Mouse (Mus musculus) effector memory CD4-positive, alpha-beta T cell, adult 5 months (primary cell): Measurements from ENCODE around the gene Rpl32. TPM values are rescaled to one million over a fixed set of nuclear protein-coding genes. Genes with fewer than 3 reads are reported as not detected.

ENCODE experiments used
- polyA plus RNA-seq: library from polyadenylated mRNA; unstranded; fragments of 100-300 nt; shearing (Covaris generic); gene quantifications from one replicate; pipeline ENCODE4 v1.2.1, GENCODE M21; 2017

The Rpl32 gene
- polyA plus RNA-seq, result 3,175 TPM

DNA sequence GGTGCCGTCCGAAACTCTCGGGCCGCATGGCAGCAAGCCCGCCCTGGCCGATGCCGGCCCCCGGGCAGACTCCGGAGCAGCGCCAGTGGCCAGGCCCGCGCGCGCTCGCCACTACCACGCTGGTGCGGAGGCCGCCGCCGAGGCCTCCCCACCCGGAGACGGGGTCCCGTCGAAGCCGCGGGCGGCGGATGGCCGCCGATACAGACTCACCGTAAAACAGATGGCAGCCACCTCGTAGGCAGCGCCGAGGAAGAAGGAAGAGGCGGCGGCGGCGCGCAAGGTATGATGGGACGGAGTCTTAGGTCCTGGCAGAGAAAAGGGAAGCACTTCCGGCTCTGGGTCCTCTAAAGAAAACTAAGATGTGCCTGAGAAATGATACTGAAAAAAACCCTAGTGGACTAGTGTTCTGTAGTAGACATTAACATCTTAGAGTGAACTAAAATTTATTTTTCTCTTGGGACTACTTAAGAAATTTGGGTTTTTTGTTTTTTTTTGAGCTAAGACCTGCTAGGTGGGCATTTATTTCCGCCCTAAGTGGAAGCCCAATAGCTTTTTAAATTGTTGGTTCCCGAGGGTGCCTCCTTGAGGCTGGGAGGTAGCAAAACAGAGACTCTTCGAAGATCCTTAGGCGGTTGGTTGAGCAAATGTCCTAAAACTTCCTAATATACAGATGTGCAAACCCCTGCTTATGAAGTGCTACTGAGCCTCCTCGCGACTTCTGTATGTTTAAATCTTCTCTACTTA, at the start of gene Rpl32:
TSS of gene Rpl32 (minus strand) at position 260 of the 744 bp plus-strand sequence.

DNA sequence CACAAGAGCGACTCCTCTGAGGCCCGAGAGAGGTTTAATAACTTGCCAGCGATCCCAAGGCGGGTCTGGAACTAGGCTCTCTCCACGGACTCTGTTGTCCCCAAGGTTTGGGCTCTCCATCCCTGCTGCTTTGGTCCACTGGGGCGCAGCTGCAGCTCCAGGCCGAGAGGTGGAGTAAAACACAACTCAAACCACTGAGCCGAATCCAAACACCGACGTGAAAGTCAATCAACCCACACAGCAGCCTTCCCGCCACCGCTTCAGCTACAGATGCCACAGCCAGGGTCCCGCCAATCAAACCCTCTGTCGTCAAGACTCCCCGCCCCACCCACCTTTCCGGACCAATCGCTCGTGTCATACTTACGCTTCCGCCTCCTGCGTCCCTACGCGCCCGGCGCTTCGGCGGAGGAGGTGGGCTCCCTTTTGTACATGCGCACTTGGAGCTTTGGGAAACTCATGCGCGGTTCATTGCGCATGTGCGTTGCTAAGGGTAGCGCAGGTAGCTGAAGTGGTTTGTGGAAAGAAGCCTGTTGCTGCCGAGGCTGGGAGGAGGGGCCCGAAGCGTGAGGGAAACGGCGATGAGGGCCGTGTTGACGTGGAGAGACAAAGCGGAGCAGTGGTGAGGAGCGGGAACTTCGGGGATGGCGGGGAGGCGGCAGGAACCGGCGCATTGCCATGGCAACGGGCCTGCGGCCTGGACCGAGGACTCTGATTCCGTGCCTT, 44.7 kb upstream of the Rpl32 start, which contains the start of the genes Mbd4 and Ift122:
TSS of gene Mbd4 (minus strand) at position 281 of the 723 bp plus-strand sequence.
TSS of gene Ift122 (plus strand) at position 380 of the 723 bp plus-strand sequence.

DNA sequence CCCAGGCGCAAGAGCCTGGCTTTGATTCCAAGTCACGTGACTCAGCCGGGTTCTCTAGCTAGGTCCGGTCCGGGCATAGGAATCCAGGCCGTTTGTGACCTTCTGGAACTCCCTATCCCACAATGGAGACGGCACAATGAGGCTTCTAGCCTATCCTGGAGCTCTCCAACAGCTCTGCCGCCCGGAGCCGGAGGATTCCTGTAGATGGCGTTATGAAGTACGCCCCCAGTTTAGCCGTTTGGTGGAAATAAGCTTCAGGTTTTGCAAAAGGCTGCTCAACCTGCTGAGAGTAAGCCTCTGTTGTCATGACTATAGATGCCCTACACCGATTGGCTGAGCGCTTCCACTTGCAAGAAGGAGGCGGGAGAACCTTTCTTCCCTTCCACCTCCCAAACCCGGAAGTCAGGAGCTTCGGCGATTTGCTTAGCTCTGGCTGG, 29.6 kb upstream of the Rpl32 start, which contains the start of gene Efcab12:
TSS of gene Efcab12 (minus strand) at position 252 of the 437 bp plus-strand sequence.

DNA sequence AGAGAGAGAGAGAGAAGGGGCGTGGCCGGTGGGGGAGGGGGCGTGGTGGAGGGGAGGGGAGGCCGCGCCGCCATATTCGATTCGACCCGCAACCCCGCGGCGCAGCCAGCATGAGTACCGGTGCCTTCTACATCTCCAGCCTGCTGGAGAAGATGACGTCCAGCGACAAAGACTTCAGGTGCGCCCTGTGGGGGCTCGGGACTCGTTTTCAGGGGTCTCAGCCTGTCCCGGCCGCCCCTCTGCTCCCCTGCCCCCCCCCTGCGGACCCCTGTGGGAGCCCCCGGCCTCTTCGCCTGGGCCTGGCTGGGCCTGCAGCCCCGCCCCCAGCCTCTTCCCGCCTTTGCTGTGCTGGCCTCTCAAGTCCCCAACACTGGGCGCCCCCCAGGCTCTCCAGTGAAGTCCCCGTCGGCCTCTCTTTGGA, 34.0 kb downstream of the Rpl32 start, which contains the start of gene Cand2:
TSS of gene Cand2 (plus strand) at position 38 of the 421 bp plus-strand sequence.

DNA sequence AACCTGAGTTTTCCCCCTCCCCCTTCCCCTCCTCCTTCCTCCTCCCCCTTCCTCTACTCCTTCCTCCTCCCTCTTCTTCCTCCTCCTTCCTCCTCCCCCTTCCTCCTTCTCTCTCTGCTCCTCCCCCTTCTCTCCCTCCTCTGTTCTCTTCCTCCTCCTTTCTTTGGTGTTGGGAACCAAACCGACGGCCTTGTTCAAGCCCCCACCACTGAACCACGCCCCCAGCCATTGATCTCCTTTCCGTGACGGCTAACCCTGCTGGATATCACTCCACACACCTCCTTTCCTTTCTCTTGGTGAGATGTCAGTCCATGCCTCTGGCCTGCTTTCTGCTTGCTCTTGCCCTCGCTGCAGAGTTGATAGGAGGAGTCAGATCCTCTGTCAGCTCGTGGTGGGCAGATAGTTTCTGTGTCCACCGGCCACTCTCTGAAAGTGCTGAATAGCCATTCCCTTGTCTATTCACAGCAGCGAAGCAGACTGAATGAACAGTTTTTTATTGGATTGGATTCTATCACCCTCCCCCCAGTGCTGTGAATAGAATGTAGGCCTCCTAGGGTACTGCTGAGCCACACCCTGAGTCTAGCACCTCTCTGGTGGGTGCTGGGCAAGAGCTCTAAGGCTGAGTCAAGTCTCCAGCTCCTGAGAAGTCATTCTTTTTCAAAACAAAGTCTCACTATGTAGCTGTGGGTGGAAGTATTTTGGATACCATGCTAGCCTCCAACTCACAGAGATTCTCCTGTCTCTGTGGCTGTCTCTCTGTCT, 46.4 kb downstream of the Rpl32 start, which contains the start of gene Tmem40:
TSS of gene Tmem40 (minus strand) at position 416 of the 762 bp plus-strand sequence.

Other genes starting within 250 kb of the Rpl32 start
- not detected for gene Mkrn2os, start 216.2 kb downstream of the Rpl32 start, polyA plus RNA-seq
- 36.5 TPM for gene Mkrn2, start 206.8 kb downstream of the Rpl32 start, polyA plus RNA-seq
- 222 TPM for gene Raf1, start 132.1 kb downstream of the Rpl32 start, polyA plus RNA-seq
- not detected for gene Tmem40, start 46.3 kb downstream of the Rpl32 start, polyA plus RNA-seq
- gene Cand2, start 34.2 kb downstream of the Rpl32 start, polyA plus RNA-seq, result 4.4 TPM
- not detected for gene Efcab12, start 29.7 kb upstream of the Rpl32 start, polyA plus RNA-seq
- gene Mbd4, start 44.6 kb upstream of the Rpl32 start, polyA plus RNA-seq, result 8.5 TPM
- 1.8 TPM for gene Ift122, start 44.7 kb upstream of the Rpl32 start, polyA plus RNA-seq
- not detected for gene Rho, start 123.0 kb upstream of the Rpl32 start, polyA plus RNA-seq
- gene H1foo, start 136.2 kb upstream of the Rpl32 start, polyA plus RNA-seq, result not detected
- gene Plxnd1, start 186.3 kb upstream of the Rpl32 start, polyA plus RNA-seq, result 1.9 TPM